Comparison of ENCODE assay signal across 21 mouse cellular contexts in genomic region chr19:49301364-49302091, GRCm38 (mm10).
DNase-seq lines count a peak whose midpoint lies in the region; ATAC-seq and TF ChIP-seq lines count a peak whose summit lies in the region.
"Had no signal": no experiment of that assay in that cellular context is flagged by ENCODE, and none has a peak within 500 bp of the region (broad histone marks: within the 10 kb centered on the region; RNA-seq: fewer than 3 reads in every experiment).

No protein-coding gene starts in this region.

- no peaks in the 10 kb centered on the region for H3K9me3 ChIP-seq in stomach, embryonic 14.5 days (ENCODE audit: control insufficient read depth, low read depth, low read length)
- no peaks in the 10 kb centered on the region for H3K9me3 ChIP-seq in stomach, postnatal 0 days (ENCODE audit: control insufficient read depth, low read length)
- H3K9me3 ChIP-seq in stomach, embryonic 16.5 days (replicated peaks; ENCODE audit: control insufficient read depth, low read length): no peaks in the 10 kb centered on the region
- H3K9me3 ChIP-seq: heart, embryonic 13.5 days; hindbrain, embryonic 15.5 days; limb, embryonic 12.5 days; liver, embryonic 13.5 days; midbrain, embryonic 12.5 days; neural tube, embryonic 12.5 days had no signal

- H3K9ac ChIP-seq in stomach, embryonic 14.5 days (replicated peaks; ENCODE audit: low read depth, low read length): no peak overlapping the region
- no peak overlapping the region for H3K9ac ChIP-seq in stomach, postnatal 0 days (ENCODE audit: low read length)
- H3K9ac ChIP-seq in stomach, embryonic 16.5 days (ENCODE audit: low read length): no peak overlapping the region
- H3K9ac ChIP-seq: heart, embryonic 13.5 days; hindbrain, embryonic 15.5 days; limb, embryonic 12.5 days; liver, embryonic 13.5 days; midbrain, embryonic 12.5 days; neural tube, embryonic 12.5 days had no signal

- TF ChIP-seq CTCF in stomach, postnatal 0 days (IDR thresholded peaks at IDR 0.05; ENCODE audit: low read depth): no peak

- no peaks in the 10 kb centered on the region for H3K27me3 ChIP-seq in stomach, embryonic 14.5 days (ENCODE audit: control insufficient read depth, insufficient read depth, low read length)
- no peaks in the 10 kb centered on the region for H3K27me3 ChIP-seq in stomach, postnatal 0 days (ENCODE audit: control insufficient read depth, insufficient read depth, low read length)
- H3K27me3 ChIP-seq in stomach, embryonic 16.5 days (ENCODE audit: control insufficient read depth, insufficient read depth, low read length): no peaks in the 10 kb centered on the region
- H3K27me3 ChIP-seq: heart, embryonic 13.5 days; hindbrain, embryonic 15.5 days; limb, embryonic 12.5 days; liver, embryonic 13.5 days; midbrain, embryonic 12.5 days; neural tube, embryonic 12.5 days had no signal

- no peak overlapping the region; the same call in 1 of the 2 replicates for H3K27ac ChIP-seq in stomach, embryonic 14.5 days (ENCODE audit: low read length)
- no peak overlapping the region for H3K27ac ChIP-seq in stomach, postnatal 0 days (replicated peaks)
- peak overlapping the region; percentile 28 for H3K27ac ChIP-seq in stomach, embryonic 16.5 days (ENCODE audit: low read length)
- H3K27ac ChIP-seq: heart, embryonic 13.5 days; hindbrain, embryonic 15.5 days; limb, embryonic 12.5 days; liver, embryonic 13.5 days; midbrain, embryonic 12.5 days; neural tube, embryonic 12.5 days had no signal

- no peaks in the 10 kb centered on the region for H3K4me1 ChIP-seq in stomach, embryonic 14.5 days (ENCODE audit: control insufficient read depth, insufficient read depth, low read length)
- no peaks in the 10 kb centered on the region for H3K4me1 ChIP-seq in stomach, postnatal 0 days (replicated peaks; ENCODE audit: control insufficient read depth, insufficient read depth)
- peaks cover 8% of the 10 kb centered on the region; the same call in 1 of the 2 replicates for H3K4me1 ChIP-seq in stomach, embryonic 16.5 days (ENCODE audit: control insufficient read depth, insufficient read depth, low read length)
- H3K4me1 ChIP-seq: liver, embryonic 13.5 days; neural tube, embryonic 12.5 days had no signal

- H3K36me3 ChIP-seq in stomach, embryonic 14.5 days (ENCODE audit: control insufficient read depth, insufficient read depth, low read length): no peaks in the 10 kb centered on the region
- H3K36me3 ChIP-seq in stomach, postnatal 0 days (ENCODE audit: control insufficient read depth, insufficient read depth, low read length): no peaks in the 10 kb centered on the region
- H3K36me3 ChIP-seq in stomach, embryonic 16.5 days (ENCODE audit: control insufficient read depth, insufficient read depth, low read length): no peaks in the 10 kb centered on the region
- H3K36me3 ChIP-seq: heart, embryonic 13.5 days; hindbrain, embryonic 15.5 days; limb, embryonic 12.5 days; liver, embryonic 13.5 days; midbrain, embryonic 12.5 days; neural tube, embryonic 12.5 days had no signal

- H3K4me2 ChIP-seq in stomach, embryonic 14.5 days (replicated peaks; ENCODE audit: low read depth, low read length): no peak overlapping the region
- no peak overlapping the region for H3K4me2 ChIP-seq in stomach, postnatal 0 days (replicated peaks; ENCODE audit: low read depth)
- H3K4me2 ChIP-seq in stomach, embryonic 16.5 days (ENCODE audit: low read depth, low read length): no peak overlapping the region
- H3K4me2 ChIP-seq: heart, embryonic 13.5 days; hindbrain, embryonic 15.5 days; limb, embryonic 12.5 days; liver, embryonic 13.5 days; midbrain, embryonic 12.5 days; neural tube, embryonic 12.5 days had no signal

- H3K4me3 ChIP-seq in stomach, embryonic 14.5 days (ENCODE audit: low read depth, low read length): no peak overlapping the region
- H3K4me3 ChIP-seq in stomach, postnatal 0 days (ENCODE audit: low read depth, low read length): no peak overlapping the region
- H3K4me3 ChIP-seq in stomach, embryonic 16.5 days (replicated peaks; ENCODE audit: low read length): no peak overlapping the region
- H3K4me3 ChIP-seq: heart, embryonic 13.5 days; hindbrain, embryonic 15.5 days; limb, embryonic 12.5 days; liver, embryonic 13.5 days; midbrain, embryonic 12.5 days; neural tube, embryonic 12.5 days had no signal

- intact Hi-C loops in heart, postnatal 10 days (cut with DNase I): no loop called here

- 48% methylated on average over 7 of the region's 7 CpGs for WGBS in stomach, embryonic 14.5 days
- WGBS in stomach, postnatal 0 days: 51% methylated on average over 7 of the region's 7 CpGs
- 50% methylated on average over 7 of the region's 7 CpGs for WGBS in stomach, embryonic 16.5 days

- ATAC-seq in stomach, embryonic 14.5 days (ENCODE audit: insufficient number of reproducible peaks, insufficient read depth, low FRiP score, low read depth): peak; percentile 46; the same call in 1 of the 2 replicates
- ATAC-seq in stomach, postnatal 0 days (ENCODE audit: low FRiP score, low TSS enrichment): no peak
- ATAC-seq in stomach, embryonic 16.5 days (ENCODE audit: insufficient read depth, low FRiP score): peak; percentile 53; the same call in 1 of the 2 replicates

- TF ChIP-seq EP300 in stomach, postnatal 0 days (optimal IDR thresholded peaks at IDR 0.05): no peak

- peak; percentile 38 to 44 for DNase-seq in heart, postnatal 10 days
- no peak for DNase-seq in heart, adult 8-10 months (ENCODE audit: low spot score)
- peak; percentile 14 for DNase-seq in kidney, postnatal 14 days
- no peak for DNase-seq in kidney, postnatal 25 days
- no peak for DNase-seq in stomach, postnatal 0 days (ENCODE audit: low spot score)
- DNase-seq in cerebellum, postnatal 14 days: no peak
- DNase-seq: adrenal gland, postnatal 36 days; B cell, adult 2 months; cerebellum, adult 18-20 months; cerebellum, postnatal 36 days; heart, postnatal 36 days; liver, embryonic 13.5 days; right cerebral cortex, postnatal 4 days; thymus, postnatal 36 days had no signal

Comparison
In these comparisons a context has a peak if more than half of its experiments do, and no peak if none do; other contexts are left out.
1. DNase-seq: peak in heart, postnatal 10 days (2 of 2) and kidney, postnatal 14 days (single experiment); none in heart, adult 8-10 months (single experiment), kidney, postnatal 25 days (0 of 2), stomach, postnatal 0 days (single experiment) and cerebellum, postnatal 14 days (0 of 2).